Mouse (Mus musculus) neural tube, embryonic 14.5 days (tissue): ENCODE measurements around the gene Nav2. TPM values are rescaled to one million over a fixed set of nuclear protein-coding genes. Genes with fewer than 3 reads are reported as not detected.

Experiments used
- ATAC-seq: fragments of 200-750 bp; cut with Nextera tagmentation; 2 replicates; pipeline ENCODE4 v1.8.0; 2017; ENCODE audit warnings: low read depth, mild to moderate bottlenecking, moderate TSS enrichment, moderate library complexity
- H3K27ac ChIP-seq: fragments of 300-500 bp; sonication (generic); 2 replicates; pipeline ENCODE4 v1.5.1; 2014; ENCODE audit warnings: low read depth, mild to moderate bottlenecking, control low read depth, low read length, moderate library complexity, mixed read lengths
- H3K27me3 ChIP-seq: fragments of 300-500 bp; sonication (generic); 2 replicates; pipeline ENCODE4 v1.6.1; 2014; ENCODE audit warnings: low read length; ENCODE audit not compliant: control insufficient read depth, insufficient read depth
- H3K36me3 ChIP-seq: fragments of 300-500 bp; sonication (generic); 2 replicates; pipeline ENCODE4 v1.6.1; 2014; ENCODE audit warnings: low read length, mixed read lengths; ENCODE audit not compliant: control insufficient read depth, insufficient read depth
- H3K4me1 ChIP-seq: fragments of 300-500 bp; sonication (generic); 2 replicates; pipeline ENCODE4 v1.6.1; 2014; ENCODE audit warnings: low read length; ENCODE audit not compliant: control insufficient read depth, insufficient read depth
- H3K4me2 ChIP-seq: fragments of 300-500 bp; sonication (generic); 2 replicates; pipeline ENCODE4 v1.6.1; 2014; ENCODE audit warnings: mild to moderate bottlenecking, low read depth, low read length, control low read depth
- H3K4me3 ChIP-seq: fragments of 300-500 bp; sonication (generic); 2 replicates; pipeline ENCODE4 v1.5.1; 2014; ENCODE audit warnings: low read depth, low read length, control low read depth, mixed read lengths
- H3K9ac ChIP-seq: fragments of 300-500 bp; sonication (generic); replicated peaks from 2 replicates; pipeline ENCODE4 v1.6.1; 2014; ENCODE audit warnings: low read depth, mild to moderate bottlenecking, control low read depth, low read length, mixed read lengths
- H3K9me3 ChIP-seq: fragments of 300-500 bp; sonication (generic); 2 replicates; pipeline ENCODE4 v1.6.1; 2016; ENCODE audit warnings: low read length; ENCODE audit not compliant: control insufficient read depth
- WGBS: fragments of 180-500 bp; shearing (Covaris S2); extraction: QIAGEN DNeasy Blood & Tissue Kit; methylation state at CpG from one replicate; pipeline ENCODE4 v1.1.7; 2014; 5-methylcytosine and 5-hydroxymethylcytosine counted together
- polyA plus RNA-seq: library from polyadenylated mRNA; unstranded; fragments of >200 nt; fragmentation: Nextera tagmentation; extraction: Ambion mirVana; gene quantifications from 2 replicates; pipeline ENCODE4 v1.2.1, GENCODE M21; 2014

Gene Nav2
- polyA plus RNA-seq, 1 experiment from 2014 or later = 36.5 TPM

DNA sequence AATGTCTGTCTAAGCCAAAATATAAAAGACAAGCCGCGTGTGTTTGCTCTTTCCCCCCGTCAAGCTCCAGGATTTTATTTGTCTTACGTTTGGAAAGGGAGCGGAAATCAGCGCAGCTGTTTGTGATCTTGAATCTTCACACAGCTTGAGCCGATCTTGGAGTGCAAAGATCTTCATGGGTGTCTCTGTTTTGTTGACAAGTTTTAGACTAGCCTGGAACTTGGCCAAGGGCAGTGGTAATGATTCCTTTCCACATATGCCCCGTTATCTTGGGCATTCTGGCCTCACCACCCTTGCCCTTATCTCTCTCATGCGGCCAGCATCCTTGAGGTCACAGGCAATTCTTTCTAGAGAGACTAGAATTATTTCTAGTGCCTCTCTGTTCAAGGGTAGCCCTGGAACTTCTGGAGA lies 326.8 kb downstream of the Nav2 start:
- Histone ChIP-seq H3K27ac (no peak overlapping the region), H3K36me3 (no peaks in the 10 kb centered on the region), H3K4me3 (no peak overlapping the region), H3K4me2 (no peak overlapping the region), H3K9me3 (no peaks in the 10 kb centered on the region), H3K27me3 (no peaks in the 10 kb centered on the region), H3K4me1 (0 out of 2 replicates have a peak, but pooled peaks cover 2% of the 10 kb centered on the region), H3K9ac (no peak overlapping the region)
- ATAC-seq = no peak
- WGBS = 66% methylated on average over 9 of the region's 9 CpGs

DNA sequence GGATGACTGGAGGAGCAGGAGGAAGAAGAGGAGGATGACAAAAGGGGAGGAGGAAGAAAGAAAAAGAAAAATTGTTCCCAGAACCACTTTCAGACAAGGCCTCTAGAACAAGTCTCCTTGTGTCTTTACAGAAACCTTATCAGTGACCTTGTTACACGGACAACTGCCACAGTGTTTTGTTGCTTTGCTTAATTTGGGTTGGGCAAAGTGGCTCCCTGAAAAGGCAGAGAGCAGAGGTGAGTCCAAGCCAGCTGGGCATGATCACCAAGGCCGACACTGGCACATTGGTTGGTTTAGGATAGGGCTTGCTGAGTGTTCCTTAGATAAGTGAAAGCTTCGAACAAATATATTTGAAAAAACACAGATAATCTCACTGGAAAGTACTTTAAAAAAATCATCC lies 327.3 kb downstream of the Nav2 start:
- Histone ChIP-seq H3K4me1 (0 out of 2 replicates have a peak, but pooled peaks cover 2% of the 10 kb centered on the region), H3K4me3 (no peak overlapping the region), H3K27me3 (no peaks in the 10 kb centered on the region), H3K9me3 (no peaks in the 10 kb centered on the region), H3K27ac (no peak overlapping the region), H3K4me2 (no peak overlapping the region), H3K9ac (no peak overlapping the region), H3K36me3 (no peaks in the 10 kb centered on the region)
- 77% methylated on average over 3 of the region's 3 CpGs for WGBS
- no peak for ATAC-seq

DNA sequence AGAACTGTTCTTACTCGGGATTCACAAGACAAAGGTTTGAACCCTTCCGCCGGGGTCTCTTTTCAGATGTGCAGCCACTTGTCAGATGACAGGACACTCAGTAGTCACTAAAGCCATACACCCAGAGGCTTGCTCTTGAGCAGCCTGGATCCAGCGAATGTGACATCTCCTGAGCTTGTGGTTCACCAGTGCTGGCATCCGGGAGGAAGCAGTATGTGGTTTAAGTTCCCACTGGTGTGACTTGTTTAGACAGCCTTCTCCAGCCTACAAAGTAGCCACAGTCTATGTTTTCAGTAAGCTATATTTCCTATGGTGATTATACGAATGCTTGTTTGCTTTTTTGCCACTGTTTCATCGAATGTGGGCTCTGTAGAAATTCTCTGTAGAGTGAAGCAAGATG lies 331.9 kb downstream of the Nav2 start:
- Histone ChIP-seq H3K27me3 (no peaks in the 10 kb centered on the region), H3K9me3 (no peaks in the 10 kb centered on the region), H3K4me2 (no peak overlapping the region), H3K27ac (no peak overlapping the region), H3K4me3 (no peak overlapping the region), H3K9ac (no peak overlapping the region), H3K36me3 (no peaks in the 10 kb centered on the region), H3K4me1 (peaks cover 7% of the 10 kb centered on the region; the same call in 1 of the 2 replicates)
- 84% methylated on average over 7 of the region's 7 CpGs for WGBS
- ATAC-seq = no peak

DNA sequence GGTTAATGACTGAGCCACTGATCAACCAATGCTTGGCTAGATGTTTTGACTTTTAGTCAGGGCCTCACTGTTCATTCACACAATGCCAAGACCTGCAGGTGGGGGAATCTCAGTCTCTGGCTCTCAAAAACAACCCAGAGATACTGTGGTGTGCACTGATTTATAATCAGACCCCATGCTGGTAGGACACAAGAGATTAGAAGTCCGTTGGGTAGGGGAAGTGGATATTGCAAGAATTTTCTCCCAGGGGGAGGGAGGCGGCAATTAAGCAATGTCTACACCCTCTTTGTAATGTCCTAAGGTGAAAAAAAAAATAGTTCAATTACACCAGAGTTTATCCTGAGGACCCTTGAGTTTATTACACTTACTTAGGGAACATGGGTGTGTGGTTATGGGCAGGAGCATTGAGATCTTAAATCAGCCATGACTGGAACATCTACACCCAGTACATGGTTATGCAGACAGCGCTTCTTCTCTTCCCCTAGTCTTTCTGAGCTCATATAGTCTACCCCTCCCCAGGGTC lies 332.8 kb downstream of the Nav2 start:
- WGBS = 61% methylated on average over 3 of the region's 3 CpGs
- Histone ChIP-seq H3K9ac (no peak overlapping the region), H3K27ac (no peak overlapping the region), H3K9me3 (no peaks in the 10 kb centered on the region), H3K27me3 (no peaks in the 10 kb centered on the region), H3K4me3 (no peak overlapping the region), H3K4me1 (peaks cover 8% of the 10 kb centered on the region), H3K4me2 (no peak overlapping the region), H3K36me3 (no peaks in the 10 kb centered on the region)
- no peak for ATAC-seq

DNA sequence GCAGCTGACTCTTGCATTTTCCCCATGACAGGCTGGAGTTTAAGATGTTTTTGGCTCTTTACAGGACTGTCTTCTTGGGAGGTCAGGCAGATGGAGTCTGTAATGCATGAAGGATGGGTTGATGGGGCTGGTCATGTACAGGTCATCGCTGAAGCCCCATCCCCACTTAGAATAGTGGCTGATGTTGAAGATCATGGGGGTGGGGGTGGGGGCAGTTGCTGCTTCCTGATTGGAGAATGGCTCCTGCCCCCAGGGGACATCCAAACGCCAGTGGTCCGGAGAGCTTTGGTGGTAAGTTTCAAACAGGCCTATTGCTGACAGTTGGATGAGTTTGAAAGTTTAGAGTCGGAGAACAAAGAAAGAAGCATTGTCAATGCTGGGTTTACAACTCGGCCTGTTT lies 333.7 kb downstream of the Nav2 start:
- Histone ChIP-seq H3K27ac (no peak overlapping the region), H3K9me3 (no peaks in the 10 kb centered on the region), H3K4me2 (no peak overlapping the region), H3K4me1 (peaks cover 12% of the 10 kb centered on the region), H3K4me3 (no peak overlapping the region), H3K9ac (no peak overlapping the region), H3K36me3 (no peaks in the 10 kb centered on the region), H3K27me3 (peaks cover 4% of the 10 kb centered on the region)
- ATAC-seq = no peak
- 37% methylated on average over 5 of the region's 5 CpGs for WGBS

DNA sequence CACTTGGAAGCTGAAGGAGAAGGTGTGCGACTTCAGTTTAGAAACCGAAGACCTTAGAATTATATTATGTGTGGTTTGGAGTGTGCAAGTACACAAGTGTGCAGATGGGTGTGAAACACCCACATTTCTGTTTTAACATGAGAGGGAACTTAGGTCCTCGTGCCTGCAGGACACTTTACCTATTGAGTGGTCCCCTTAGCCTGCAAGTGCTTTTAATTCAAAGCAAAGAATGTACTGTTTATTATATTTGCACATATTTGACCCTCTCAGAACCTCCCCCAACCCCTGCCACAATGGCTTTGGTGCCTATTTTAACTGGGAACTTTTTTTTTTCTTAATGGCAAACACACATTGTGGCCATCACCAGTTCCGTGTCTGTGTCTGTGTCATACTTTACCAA lies 334.6 kb downstream of the Nav2 start:
- WGBS = 88% methylated on average over 4 of the region's 4 CpGs
- H3K27ac ChIP-seq = no peak overlapping the region

DNA sequence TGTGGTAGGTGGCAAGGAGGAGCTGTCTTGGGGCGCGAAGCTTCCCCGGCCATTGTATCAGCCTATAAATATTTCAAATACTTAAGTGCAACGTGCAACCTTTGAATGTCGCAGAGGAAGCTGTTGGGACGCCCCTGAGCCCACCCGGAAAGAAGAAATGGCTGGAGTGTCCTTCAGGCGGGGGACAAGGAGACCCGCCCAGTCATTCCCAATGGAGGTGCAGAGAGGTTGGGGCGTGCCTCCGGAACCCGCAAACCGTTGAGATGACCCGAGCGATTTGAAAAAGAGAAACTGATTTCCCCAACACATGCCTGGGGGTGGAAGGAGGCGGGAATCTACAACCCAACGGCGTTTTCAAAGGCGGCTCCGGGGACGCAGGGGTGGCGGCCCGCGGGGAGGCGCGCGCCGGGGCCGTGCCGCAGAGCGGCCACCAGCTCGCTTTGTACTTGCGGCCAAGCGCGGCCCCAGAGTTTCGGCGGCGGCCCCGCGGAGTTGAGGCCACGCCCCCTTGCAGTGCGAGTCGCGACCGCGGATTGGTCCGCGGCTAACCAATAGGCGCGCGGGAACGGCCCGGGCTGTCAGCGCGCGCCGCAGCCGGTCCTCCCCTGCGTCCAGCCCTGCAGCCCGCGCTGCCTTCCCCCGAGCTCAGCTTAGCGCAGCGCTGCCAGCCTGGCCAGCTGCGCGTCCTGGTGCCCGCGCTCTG lies 337.2 kb downstream of the Nav2 start:
- WGBS = under 1% methylated on average over 58 of the region's 68 CpGs
- H3K9ac ChIP-seq = peak overlapping the region; percentile 70
- H3K4me1 ChIP-seq = peaks cover 31% of the 10 kb centered on the region
- peaks cover 10% of the 10 kb centered on the region for H3K27me3 ChIP-seq
- H3K4me3 ChIP-seq = peak overlapping the region; percentile 50
- H3K36me3 ChIP-seq = no peaks in the 10 kb centered on the region
- peak overlapping the region; percentile 77 for H3K27ac ChIP-seq
- peak; percentile 96 for ATAC-seq
- H3K9me3 ChIP-seq = no peaks in the 10 kb centered on the region
- H3K4me2 ChIP-seq = peak overlapping the region; percentile 79

More for the DNA sequence above, 334.6 kb downstream of the Nav2 start:
- Histone ChIP-seq H3K4me3 (no peak overlapping the region), H3K9me3 (no peaks in the 10 kb centered on the region), H3K27me3 (peaks cover 10% of the 10 kb centered on the region), H3K36me3 (no peaks in the 10 kb centered on the region), H3K4me1 (peaks cover 18% of the 10 kb centered on the region), H3K9ac (no peak overlapping the region), H3K4me2 (no peak overlapping the region)
- no peak for ATAC-seq

DNA sequence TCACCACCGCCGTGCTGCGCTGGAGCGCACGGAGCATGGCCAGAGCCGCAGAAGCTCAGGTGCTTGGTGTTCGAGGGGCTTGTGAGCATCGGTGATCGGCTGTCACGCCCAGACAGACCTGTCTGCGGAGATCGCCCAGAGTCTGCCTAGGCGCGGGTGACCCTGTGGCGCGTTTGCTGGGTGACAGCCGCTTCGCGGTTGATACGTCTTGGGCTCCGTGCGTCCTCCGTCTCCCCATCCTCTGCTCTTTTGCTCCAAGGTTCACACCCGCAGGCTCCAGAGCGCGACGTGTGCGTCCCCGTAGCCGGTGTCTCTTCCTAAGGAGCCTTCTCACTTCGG lies 337.7 kb downstream of the Nav2 start:
- WGBS = under 1% methylated on average over 27 of the region's 31 CpGs
- no peak; the same call in 1 of the 2 replicates for ATAC-seq

DNA sequence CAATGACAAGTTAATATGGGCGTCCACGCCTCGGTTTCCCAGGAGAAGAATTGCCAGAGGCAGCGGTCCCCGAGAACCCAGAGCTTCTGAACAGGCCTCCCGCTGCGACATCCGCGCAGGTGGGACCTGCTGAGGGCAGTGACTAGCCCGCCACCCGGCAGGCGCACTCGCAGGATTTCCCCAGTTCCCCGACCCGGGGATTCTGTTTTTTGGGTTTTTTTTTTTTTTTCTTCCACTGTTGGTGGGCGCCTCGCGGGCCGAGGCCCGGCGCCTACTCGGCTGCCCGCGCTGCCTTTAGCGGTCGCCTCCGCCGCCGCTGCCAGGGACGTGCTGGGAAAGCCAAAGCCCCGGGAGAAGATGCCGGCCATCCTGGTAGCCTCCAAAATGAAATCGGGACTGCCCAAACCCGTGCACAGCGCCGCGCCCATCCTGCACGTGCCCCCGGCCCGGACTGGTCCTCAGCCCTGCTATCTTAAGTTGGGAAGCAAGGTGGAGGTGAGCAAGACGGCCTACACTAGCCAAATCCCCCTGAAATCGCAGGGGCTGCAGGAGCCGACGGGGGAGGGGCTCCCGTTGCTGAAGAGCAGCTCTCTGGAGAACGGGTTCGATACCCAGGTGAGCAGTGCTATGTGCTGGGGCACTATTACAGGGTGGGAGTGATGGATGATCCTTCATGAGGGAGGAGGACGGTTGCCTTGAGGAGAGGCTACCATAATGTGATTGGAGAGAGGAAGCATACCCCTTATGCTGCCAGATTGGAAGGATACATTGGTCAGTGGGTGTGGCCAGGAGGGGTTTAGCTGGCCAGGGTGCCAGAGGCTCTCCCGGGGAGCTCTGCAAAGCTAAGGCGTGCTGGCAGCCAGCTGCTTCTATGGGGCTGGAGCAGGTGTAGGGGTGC lies 338.3 kb downstream of the Nav2 start:
- ATAC-seq = no peak
- Histone ChIP-seq H3K36me3 (no peaks in the 10 kb centered on the region), H3K4me3 (peak overlapping the region; percentile 50), H3K4me2 (peak overlapping the region; percentile 79), H3K27me3 (peaks cover 10% of the 10 kb centered on the region), H3K9ac (peak overlapping the region; percentile 70), H3K9me3 (no peaks in the 10 kb centered on the region), H3K4me1 (peaks cover 31% of the 10 kb centered on the region), H3K27ac (peak overlapping the region; percentile 72)
- WGBS = 2% methylated on average over 50 of the region's 50 CpGs

More for the DNA sequence above, 337.7 kb downstream of the Nav2 start:
- Histone ChIP-seq H3K27me3 (peaks cover 10% of the 10 kb centered on the region), H3K4me2 (peak overlapping the region; percentile 79), H3K9me3 (no peaks in the 10 kb centered on the region), H3K9ac (peak overlapping the region; percentile 70), H3K27ac (peak overlapping the region; percentile 72), H3K4me3 (peak overlapping the region; percentile 50), H3K4me1 (peaks cover 31% of the 10 kb centered on the region), H3K36me3 (no peaks in the 10 kb centered on the region)
